Mouse (Mus musculus) intestine, embryonic 15.5 days (tissue): ENCODE measurements around the gene Hoxa9. TPM values are rescaled to one million over a fixed set of nuclear protein-coding genes. Genes with fewer than 3 reads are reported as not detected.

Experiments used
- ATAC-seq: fragments of 200-750 bp; cut with Nextera tagmentation; 2 replicates; pipeline ENCODE4 v1.8.0; 2017; ENCODE audit warnings: moderate TSS enrichment, moderate library complexity
- H3K27ac ChIP-seq: fragments of 300-500 bp; sonication (generic); 2 replicates; pipeline ENCODE4 v1.5.1; 2015; ENCODE audit warnings: mild to moderate bottlenecking, inconsistent platforms
- H3K27me3 ChIP-seq: fragments of 300-500 bp; sonication (generic); replicated peaks from 2 replicates; pipeline ENCODE4 v1.6.1; 2015; ENCODE audit warnings: inconsistent platforms
- H3K36me3 ChIP-seq: fragments of 300-500 bp; sonication (generic); 2 replicates; pipeline ENCODE4 v1.6.1; 2015; ENCODE audit warnings: inconsistent platforms
- H3K4me1 ChIP-seq: fragments of 300-500 bp; sonication (generic); replicated peaks from 2 replicates; pipeline ENCODE4 v1.6.1; 2015; ENCODE audit warnings: inconsistent platforms
- H3K4me2 ChIP-seq: fragments of 300-500 bp; sonication (generic); replicated peaks from 2 replicates; pipeline ENCODE4 v1.6.1; 2015; ENCODE audit warnings: mild to moderate bottlenecking, inconsistent platforms
- H3K4me3 ChIP-seq: fragments of 300-500 bp; sonication (generic); replicated peaks from 2 replicates; pipeline ENCODE4 v1.5.1; 2015; ENCODE audit warnings: inconsistent platforms
- H3K9ac ChIP-seq: fragments of 300-500 bp; sonication (generic); 2 replicates; pipeline ENCODE4 v1.6.1; 2015; ENCODE audit warnings: inconsistent platforms
- H3K9me3 ChIP-seq: fragments of 300-500 bp; sonication (generic); 2 replicates; pipeline ENCODE4 v1.6.1; 2016; ENCODE audit warnings: inconsistent platforms
- WGBS: fragments of 180-500 bp; shearing (Covaris S2); methylation state at CpG from one replicate; pipeline ENCODE4 v1.1.7; 2015; 5-methylcytosine and 5-hydroxymethylcytosine counted together
- polyA plus RNA-seq: library from polyadenylated mRNA; unstranded; fragments of >200 nt; fragmentation: Nextera tagmentation; extraction: Ambion mirVana; gene quantifications from 2 replicates; pipeline ENCODE4 v1.2.1, GENCODE M21; 2015

Gene Hoxa9
- polyA plus RNA-seq, 1 experiment from 2014 or later: 6.3 TPM

- Histone ChIP-seq H3K27me3 (peaks cover 55% of the 10 kb centered on the region), H3K4me1 (peaks cover 38% of the 10 kb centered on the region)
- WGBS: 30% methylated on average over 4 of the region's 4 CpGs
Observed at GRCm38 (mm10) chr6:52206882-52207683, 23.8 kb downstream of the Hoxa9 start.

GRCm38 (mm10) chr6:52205638-52206621, 25.0 kb downstream of the Hoxa9 start:
- Histone ChIP-seq H3K4me1 (peaks cover 27% of the 10 kb centered on the region), H3K9me3 (no peaks in the 10 kb centered on the region), H3K27me3 (peaks cover 45% of the 10 kb centered on the region), H3K4me3 (peak overlapping the region; percentile 14), H3K36me3 (no peaks in the 10 kb centered on the region), H3K9ac (peak overlapping the region; percentile 9; the same call in 1 of the 2 replicates), H3K4me2 (peak overlapping the region; percentile 91), H3K27ac (peak overlapping the region; percentile 45)
- no peak for ATAC-seq
- WGBS: 30% methylated on average over 55 of the region's 55 CpGs

More at GRCm38 (mm10) chr6:52206882-52207683, 23.8 kb downstream of the Hoxa9 start:
- no peak for ATAC-seq
- peak overlapping the region; percentile 91 for H3K4me2 ChIP-seq
- 0 out of 2 replicates have a peak overlapping the region, but pooled peaks have one; percentile 33 for H3K27ac ChIP-seq
- no peaks in the 10 kb centered on the region for H3K36me3 ChIP-seq
- no peaks in the 10 kb centered on the region for H3K9me3 ChIP-seq
- H3K4me3 ChIP-seq: peak overlapping the region; percentile 9; the same call in 1 of the 2 replicates
- H3K9ac ChIP-seq: 0 out of 2 replicates have a peak overlapping the region, but pooled peaks have one; percentile 9

- Histone ChIP-seq H3K27ac (peak overlapping the region; percentile 45), H3K4me1 (peaks cover 30% of the 10 kb centered on the region), H3K9me3 (no peaks in the 10 kb centered on the region), H3K9ac (peak overlapping the region; percentile 9; the same call in 1 of the 2 replicates), H3K4me3 (peak overlapping the region; percentile 4; the same call in 1 of the 2 replicates), H3K36me3 (no peaks in the 10 kb centered on the region), H3K27me3 (peaks cover 43% of the 10 kb centered on the region), H3K4me2 (peak overlapping the region; percentile 91)
- WGBS: 31% methylated on average over 14 of the region's 14 CpGs
- no peak for ATAC-seq
Observed at GRCm38 (mm10) chr6:52205221-52205620, 25.7 kb downstream of the Hoxa9 start.

- H3K4me1 ChIP-seq: peaks cover 27% of the 10 kb centered on the region
- peak within 1 kb of the TSS; percentile 81 for H3K9ac ChIP-seq
- peak within 1 kb of the TSS; percentile 91 for H3K4me2 ChIP-seq
- H3K36me3 ChIP-seq: no peaks in the 10 kb centered on the region
- 3% methylated on average over 65 of the region's 65 CpGs for WGBS
- ATAC-seq: peak; percentile 55
- H3K4me3 ChIP-seq: peak within 1 kb of the TSS; percentile 60
- no peaks in the 10 kb centered on the region for H3K9me3 ChIP-seq
- H3K27ac ChIP-seq: peak within 1 kb of the TSS; percentile 73
- peaks cover 33% of the 10 kb centered on the region for H3K27me3 ChIP-seq
Observed at GRCm38 (mm10) chr6:52204050-52204752, 26.7 kb downstream of the Hoxa9 start, which contains the start of gene Hoxa5. Hoxa5 (minus strand) TSS chr6:52204587.

GRCm38 (mm10) chr6:52203371-52204049, 27.4 kb downstream of the Hoxa9 start:
- peak overlapping the region; percentile 81 for H3K9ac ChIP-seq
- H3K4me1 ChIP-seq: peaks cover 21% of the 10 kb centered on the region
- H3K36me3 ChIP-seq: no peaks in the 10 kb centered on the region
- no peak for ATAC-seq
- WGBS: 3% methylated on average over 45 of the region's 46 CpGs
- H3K9me3 ChIP-seq: no peaks in the 10 kb centered on the region
- H3K4me3 ChIP-seq: peak overlapping the region; percentile 60
- H3K27me3 ChIP-seq: peaks cover 27% of the 10 kb centered on the region
- H3K4me2 ChIP-seq: peak overlapping the region; percentile 91
- H3K27ac ChIP-seq: peak overlapping the region; percentile 73

- H3K27ac ChIP-seq: peak overlapping the region; percentile 73; the same call in 1 of the 2 replicates
- H3K4me3 ChIP-seq: peak overlapping the region; percentile 60
- peak overlapping the region; percentile 91 for H3K4me2 ChIP-seq
- no peak for ATAC-seq
- H3K9me3 ChIP-seq: no peaks in the 10 kb centered on the region
- peaks cover 17% of the 10 kb centered on the region for H3K4me1 ChIP-seq
- H3K36me3 ChIP-seq: no peaks in the 10 kb centered on the region
- 15% methylated on average over 10 of the region's 10 CpGs for WGBS
- H3K27me3 ChIP-seq: peaks cover 24% of the 10 kb centered on the region
- H3K9ac ChIP-seq: peak overlapping the region; percentile 81
Observed at GRCm38 (mm10) chr6:52203121-52203370, 27.8 kb downstream of the Hoxa9 start.

GRCm38 (mm10) chr6:52202362-52203120, 28.3 kb downstream of the Hoxa9 start:
- Histone ChIP-seq H3K4me3 (peak overlapping the region; percentile 60), H3K36me3 (no peaks in the 10 kb centered on the region), H3K27me3 (peaks cover 22% of the 10 kb centered on the region), H3K27ac (0 out of 2 replicates have a peak overlapping the region, but pooled peaks have one; percentile 52), H3K9me3 (no peaks in the 10 kb centered on the region), H3K4me2 (peak overlapping the region; percentile 91), H3K9ac (peak overlapping the region; percentile 81), H3K4me1 (peaks cover 16% of the 10 kb centered on the region)
- no peak for ATAC-seq
- 33% methylated on average over 22 of the region's 22 CpGs for WGBS

- Histone ChIP-seq H3K4me1 (peaks cover 16% of the 10 kb centered on the region), H3K36me3 (no peaks in the 10 kb centered on the region), H3K27me3 (peaks cover 13% of the 10 kb centered on the region), H3K4me2 (peak overlapping the region; percentile 91), H3K9me3 (no peaks in the 10 kb centered on the region), H3K27ac (peak overlapping the region; percentile 49; the same call in 1 of the 2 replicates), H3K9ac (0 out of 2 replicates have a peak overlapping the region, but pooled peaks have one; percentile 14), H3K4me3 (peak overlapping the region; percentile 27; the same call in 1 of the 2 replicates)
- no peak for ATAC-seq
- 43% methylated on average over 1 of the region's 1 CpGs for WGBS
Observed at GRCm38 (mm10) chr6:52201269-52201668, 29.6 kb downstream of the Hoxa9 start.

GRCm38 (mm10) chr6:52200751-52201250, 30.1 kb downstream of the Hoxa9 start:
- Histone ChIP-seq H3K27me3 (peaks cover 8% of the 10 kb centered on the region; the same call in 1 of the 2 replicates), H3K27ac (peak overlapping the region; percentile 49), H3K4me1 (peaks cover 15% of the 10 kb centered on the region), H3K9me3 (no peaks in the 10 kb centered on the region), H3K36me3 (no peaks in the 10 kb centered on the region), H3K4me2 (peak overlapping the region; percentile 91), H3K4me3 (peak overlapping the region; percentile 27), H3K9ac (peak overlapping the region; percentile 24)
- peak; percentile 68 for ATAC-seq
- WGBS: 21% methylated on average over 10 of the region's 10 CpGs

GRCm38 (mm10) chr6:52200073-52200750, 30.7 kb downstream of the Hoxa9 start:
- peaks cover 15% of the 10 kb centered on the region; the same call in 1 of the 2 replicates for H3K4me1 ChIP-seq
- no peaks in the 10 kb centered on the region for H3K36me3 ChIP-seq
- no peaks in the 10 kb centered on the region for H3K9me3 ChIP-seq
- H3K27me3 ChIP-seq: peaks cover 2% of the 10 kb centered on the region; the same call in 1 of the 2 replicates
- peak overlapping the region; percentile 91 for H3K4me2 ChIP-seq
- H3K4me3 ChIP-seq: peak overlapping the region; percentile 27
- WGBS: 20% methylated on average over 30 of the region's 30 CpGs
- H3K9ac ChIP-seq: peak overlapping the region; percentile 24
- peak; percentile 57 for ATAC-seq
- peak overlapping the region; percentile 46 for H3K27ac ChIP-seq
